Mouse (Mus musculus): ENCODE data around the gene Emilin1. TPM values are rescaled to one million over a fixed set of nuclear protein-coding genes. Genes with fewer than 3 reads are reported as not detected.

Emilin1 gene
- polyA plus RNA-seq, 1 experiment from 2014 or later, result 79.7 TPM

DNA sequence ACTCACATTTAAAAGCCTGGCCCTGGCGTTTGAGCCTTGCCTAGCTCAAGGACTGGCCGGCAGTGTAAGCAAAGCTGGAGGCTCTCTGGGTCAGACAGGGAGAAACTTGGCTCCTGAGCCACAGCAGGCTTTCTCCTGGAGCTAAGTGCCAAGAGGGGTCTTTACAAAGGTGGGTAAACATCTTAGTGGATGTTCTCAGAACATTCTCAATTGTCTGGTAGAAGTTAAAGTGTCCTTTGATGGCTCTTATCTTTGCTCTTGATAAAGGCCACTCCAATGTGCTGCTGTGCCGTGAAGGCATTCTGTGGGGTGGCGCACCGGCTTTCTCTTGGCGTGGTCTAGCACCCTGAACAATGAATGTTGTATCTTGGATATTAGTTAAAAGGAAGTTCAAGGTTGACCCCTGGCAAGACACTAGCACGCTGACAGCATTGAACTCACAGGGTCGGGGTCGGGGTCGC lies 9.4 kb downstream of the Emilin1 start:
- Histone ChIP-seq H3K27ac (replicated peaks; ENCODE audit: low read depth, low read length) (no peak overlapping the region), H3K9me3 (replicated peaks; ENCODE audit: control insufficient read depth, low read length) (no peaks in the 10 kb centered on the region), H3K4me1 (ENCODE audit: control insufficient read depth, insufficient read depth, low read length) (peaks cover 5% of the 10 kb centered on the region; the same call in 1 of the 2 replicates), H3K27me3 (ENCODE audit: control insufficient read depth, insufficient read depth, low read length) (no peaks in the 10 kb centered on the region), H3K4me3 (ENCODE audit: low read depth, low read length) (no peak overlapping the region), H3K36me3 (replicated peaks; ENCODE audit: control insufficient read depth, insufficient read depth, low read depth, low read length) (peaks cover 8% of the 10 kb centered on the region), H3K4me2 (ENCODE audit: low read depth, low read length) (no peak overlapping the region; the same call in 1 of the 2 replicates), H3K9ac (replicated peaks; ENCODE audit: low read length) (no peak overlapping the region)
- DNase-seq (ENCODE audit: low spot score), result no peak
- 72% methylated on average over 10 of the region's 10 CpGs for WGBS
- no peak for ATAC-seq (replicated peaks; ENCODE audit: insufficient number of reproducible peaks, low FRiP score, low TSS enrichment, low read depth)

DNA sequence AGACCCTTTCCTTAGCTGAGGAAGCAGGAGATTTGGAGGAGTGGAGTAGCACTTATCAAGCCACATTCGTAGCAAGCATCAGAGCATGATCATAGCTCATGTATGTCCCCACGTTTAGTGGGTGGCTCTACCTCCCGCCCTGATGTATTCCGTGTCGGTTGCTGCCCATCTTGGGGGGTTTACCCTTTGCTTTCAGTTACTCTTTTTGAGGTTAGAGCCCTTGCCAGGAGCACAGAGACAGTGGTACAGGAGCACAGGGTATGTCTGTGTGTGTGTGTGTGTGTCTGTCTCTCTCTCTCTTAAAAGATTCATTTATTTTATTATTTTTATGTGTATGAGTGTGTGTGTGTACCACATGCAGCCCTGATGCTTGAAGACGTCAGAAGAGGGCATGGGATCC lies 9.9 kb downstream of the Emilin1 start:
- ATAC-seq (replicated peaks; ENCODE audit: insufficient number of reproducible peaks, low FRiP score, low TSS enrichment, low read depth) (no peak), DNase-seq (ENCODE audit: low spot score) (no peak)
- peaks cover 8% of the 10 kb centered on the region for H3K36me3 ChIP-seq (replicated peaks; ENCODE audit: control insufficient read depth, insufficient read depth, low read depth, low read length)
- H3K9ac ChIP-seq (replicated peaks; ENCODE audit: low read length), result no peak overlapping the region
- H3K4me1 ChIP-seq (ENCODE audit: control insufficient read depth, insufficient read depth, low read length), result peaks cover 5% of the 10 kb centered on the region; the same call in 1 of the 2 replicates
- no peak overlapping the region for H3K4me3 ChIP-seq (ENCODE audit: low read depth, low read length)
- WGBS, result 89% methylated on average over 6 of the region's 6 CpGs
- no peak overlapping the region for H3K27ac ChIP-seq (replicated peaks; ENCODE audit: low read depth, low read length)
- no peaks in the 10 kb centered on the region for H3K27me3 ChIP-seq (ENCODE audit: control insufficient read depth, insufficient read depth, low read length)
- H3K9me3 ChIP-seq (replicated peaks; ENCODE audit: control insufficient read depth, low read length), result no peaks in the 10 kb centered on the region
- no peak overlapping the region for H3K4me2 ChIP-seq (ENCODE audit: low read depth, low read length)

DNA sequence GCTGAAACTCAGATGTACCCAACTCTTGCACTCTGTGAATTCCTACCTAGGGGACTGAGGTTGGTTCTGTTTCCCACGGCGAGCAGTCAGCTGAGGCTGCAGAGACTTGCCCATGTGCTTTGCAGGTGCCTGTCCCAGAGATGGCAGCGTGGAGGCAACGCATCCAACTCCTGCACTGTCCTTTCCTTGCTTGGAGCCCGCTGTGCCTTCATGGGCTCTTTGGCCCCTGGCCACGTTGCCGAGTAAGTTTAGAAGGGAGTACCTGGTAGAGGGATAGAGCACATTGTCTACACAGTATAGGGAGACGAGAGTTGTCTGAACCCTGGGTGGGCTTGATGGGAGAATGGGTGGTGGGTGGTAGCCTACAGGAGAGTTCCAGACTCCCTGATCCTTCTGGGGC lies 11.4 kb downstream of the Emilin1 start:
- WGBS, result 80% methylated on average over 8 of the region's 8 CpGs
- H3K36me3 ChIP-seq (replicated peaks; ENCODE audit: control insufficient read depth, insufficient read depth, low read depth, low read length), result peaks cover 3% of the 10 kb centered on the region; the same call in 1 of the 2 replicates

DNA sequence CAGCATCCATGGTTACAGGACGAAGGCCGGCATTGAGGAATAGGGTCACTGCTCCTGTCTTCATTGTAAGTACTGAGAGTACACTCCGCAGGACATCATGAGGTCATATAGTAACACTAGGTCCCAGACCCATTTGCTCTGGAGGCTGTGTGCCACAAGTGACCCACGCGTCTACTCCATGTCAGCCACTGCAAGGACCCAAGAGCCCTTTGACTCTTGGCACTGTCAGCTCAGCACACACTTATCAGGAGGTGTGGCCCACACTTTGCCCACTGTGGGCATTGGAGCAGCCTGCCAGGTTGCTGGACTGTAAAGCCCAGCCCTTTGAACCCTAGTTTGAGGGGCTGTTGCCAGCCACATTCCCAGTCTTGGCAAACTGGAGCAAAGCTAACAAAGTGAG lies 12.0 kb downstream of the Emilin1 start:
- Histone ChIP-seq H3K9me3 (replicated peaks; ENCODE audit: control insufficient read depth, low read length) (no peaks in the 10 kb centered on the region), H3K36me3 (replicated peaks; ENCODE audit: control insufficient read depth, insufficient read depth, low read depth, low read length) (peaks cover under 1% of the 10 kb centered on the region; the same call in 1 of the 2 replicates), H3K9ac (replicated peaks; ENCODE audit: low read length) (no peak overlapping the region), H3K4me1 (ENCODE audit: control insufficient read depth, insufficient read depth, low read length) (peaks cover 5% of the 10 kb centered on the region; the same call in 1 of the 2 replicates), H3K4me2 (ENCODE audit: low read depth, low read length) (no peak overlapping the region), H3K4me3 (ENCODE audit: low read depth, low read length) (no peak overlapping the region), H3K27me3 (ENCODE audit: control insufficient read depth, insufficient read depth, low read length) (no peaks in the 10 kb centered on the region), H3K27ac (replicated peaks; ENCODE audit: low read depth, low read length) (no peak overlapping the region)
- DNase-seq (ENCODE audit: low spot score), result no peak
- no peak for ATAC-seq (replicated peaks; ENCODE audit: insufficient number of reproducible peaks, low FRiP score, low TSS enrichment, low read depth)
- WGBS, result 88% methylated on average over 5 of the region's 5 CpGs

More for the DNA sequence above, 11.4 kb downstream of the Emilin1 start:
- no peak overlapping the region for H3K27ac ChIP-seq (replicated peaks; ENCODE audit: low read depth, low read length)
- H3K9me3 ChIP-seq (replicated peaks; ENCODE audit: control insufficient read depth, low read length), result no peaks in the 10 kb centered on the region
- H3K4me2 ChIP-seq (ENCODE audit: low read depth, low read length), result no peak overlapping the region
- ATAC-seq (replicated peaks; ENCODE audit: insufficient number of reproducible peaks, low FRiP score, low TSS enrichment, low read depth), result no peak
- no peak overlapping the region for H3K9ac ChIP-seq (replicated peaks; ENCODE audit: low read length)
- H3K4me1 ChIP-seq (ENCODE audit: control insufficient read depth, insufficient read depth, low read length), result peaks cover 5% of the 10 kb centered on the region; the same call in 1 of the 2 replicates
- H3K27me3 ChIP-seq (ENCODE audit: control insufficient read depth, insufficient read depth, low read length), result no peaks in the 10 kb centered on the region
- no peak for DNase-seq (ENCODE audit: low spot score)
- H3K4me3 ChIP-seq (ENCODE audit: low read depth, low read length), result no peak overlapping the region

DNA sequence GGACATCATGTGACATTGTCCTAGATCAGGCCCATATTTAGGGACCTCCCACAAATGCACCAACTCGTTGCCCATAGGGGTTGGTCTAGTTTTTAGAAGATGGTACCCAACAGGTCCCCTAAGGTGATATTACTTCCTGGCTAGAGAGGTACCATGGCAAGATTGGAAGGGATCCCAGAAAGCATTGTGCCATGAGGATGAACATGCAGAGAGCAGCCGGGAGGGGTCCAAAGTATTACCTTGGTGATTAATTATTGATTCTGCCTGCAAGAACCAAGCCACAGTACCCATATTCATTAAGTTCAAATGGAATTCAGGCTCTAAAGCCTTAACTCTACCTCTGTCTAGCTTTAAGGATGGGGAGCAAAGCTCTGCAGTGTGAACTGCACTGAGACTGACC lies 12.9 kb downstream of the Emilin1 start:
- Histone ChIP-seq H3K9me3 (replicated peaks; ENCODE audit: control insufficient read depth, low read length) (no peaks in the 10 kb centered on the region), H3K4me2 (ENCODE audit: low read depth, low read length) (no peak overlapping the region), H3K4me1 (ENCODE audit: control insufficient read depth, insufficient read depth, low read length) (peaks cover 5% of the 10 kb centered on the region; the same call in 1 of the 2 replicates), H3K36me3 (replicated peaks; ENCODE audit: control insufficient read depth, insufficient read depth, low read depth, low read length) (no peaks in the 10 kb centered on the region), H3K27ac (replicated peaks; ENCODE audit: low read depth, low read length) (no peak overlapping the region), H3K9ac (replicated peaks; ENCODE audit: low read length) (no peak overlapping the region), H3K4me3 (ENCODE audit: low read depth, low read length) (no peak overlapping the region), H3K27me3 (ENCODE audit: control insufficient read depth, insufficient read depth, low read length) (no peaks in the 10 kb centered on the region)
- no peak for ATAC-seq (replicated peaks; ENCODE audit: insufficient number of reproducible peaks, low FRiP score, low TSS enrichment, low read depth)
- no peak for DNase-seq (ENCODE audit: low spot score)
- 77% methylated on average over 2 of the region's 2 CpGs for WGBS

DNA sequence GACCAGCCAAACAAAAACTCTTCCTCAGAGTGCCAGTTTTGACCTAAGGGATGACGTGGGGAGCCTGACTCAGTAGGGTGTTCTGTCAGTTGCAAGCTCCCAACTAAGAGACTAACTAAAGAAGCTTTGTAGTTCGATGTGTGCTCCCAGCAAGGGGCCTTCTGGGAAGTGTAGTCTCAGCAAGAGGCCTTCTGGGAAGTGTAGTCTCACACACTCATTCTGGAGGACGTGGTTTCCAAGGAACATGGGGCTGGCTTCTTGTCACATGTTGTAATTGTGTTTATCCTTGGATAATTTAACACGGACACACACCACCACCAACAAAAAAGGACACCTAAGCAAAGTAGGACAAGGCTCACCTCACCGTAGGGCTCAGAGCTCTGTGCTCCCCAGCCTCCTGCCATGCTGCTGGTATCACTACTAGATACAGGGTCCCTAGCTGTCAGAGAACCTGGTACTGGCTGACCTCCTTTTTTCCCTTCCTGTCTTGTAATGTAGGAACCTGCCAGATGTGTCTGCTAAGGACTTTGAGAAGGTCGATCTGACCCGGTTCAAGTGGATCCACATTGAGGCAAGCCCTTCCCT lies 14.8 kb downstream of the Emilin1 start:
- H3K4me1 ChIP-seq (ENCODE audit: control insufficient read depth, insufficient read depth, low read length), result no peaks in the 10 kb centered on the region
- H3K27ac ChIP-seq (replicated peaks; ENCODE audit: low read depth, low read length), result no peak overlapping the region
- H3K36me3 ChIP-seq (replicated peaks; ENCODE audit: control insufficient read depth, insufficient read depth, low read depth, low read length), result no peaks in the 10 kb centered on the region
- no peaks in the 10 kb centered on the region for H3K9me3 ChIP-seq (replicated peaks; ENCODE audit: control insufficient read depth, low read length)
- H3K9ac ChIP-seq (replicated peaks; ENCODE audit: low read length), result 0 out of 2 replicates have a peak overlapping the region, but pooled peaks have one; percentile 15
- H3K27me3 ChIP-seq (ENCODE audit: control insufficient read depth, insufficient read depth, low read length), result no peaks in the 10 kb centered on the region
- ATAC-seq (replicated peaks; ENCODE audit: insufficient number of reproducible peaks, low FRiP score, low TSS enrichment, low read depth), result no peak
- H3K4me2 ChIP-seq (ENCODE audit: low read depth, low read length), result no peak overlapping the region
- peak; percentile 62 for DNase-seq (ENCODE audit: low spot score)
- no peak overlapping the region for H3K4me3 ChIP-seq (ENCODE audit: low read depth, low read length)
- 41% methylated on average over 7 of the region's 7 CpGs for WGBS

DNA sequence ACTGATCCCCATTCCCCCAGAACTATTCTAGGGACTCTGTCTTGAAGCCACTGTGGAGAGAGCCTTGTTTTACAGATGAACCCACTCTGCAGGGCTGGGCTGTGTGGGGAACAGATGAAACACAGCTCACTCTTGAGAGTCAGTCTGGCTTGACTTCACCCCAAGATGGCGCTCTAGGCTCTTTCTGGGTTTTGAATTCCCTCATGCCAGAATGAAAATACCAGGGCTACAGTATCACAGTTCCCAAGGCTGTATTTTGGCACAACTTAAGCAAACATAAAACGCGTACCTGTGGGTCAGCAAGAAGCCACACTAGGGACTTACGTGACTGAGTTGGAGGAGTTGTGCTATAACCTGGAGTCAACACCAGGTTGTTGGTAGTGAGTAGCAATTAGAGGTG lies 16.9 kb downstream of the Emilin1 start:
- Histone ChIP-seq H3K9me3 (replicated peaks; ENCODE audit: control insufficient read depth, low read length) (no peaks in the 10 kb centered on the region), H3K4me3 (ENCODE audit: low read depth, low read length) (no peak overlapping the region), H3K27ac (replicated peaks; ENCODE audit: low read depth, low read length) (no peak overlapping the region), H3K36me3 (replicated peaks; ENCODE audit: control insufficient read depth, insufficient read depth, low read depth, low read length) (no peaks in the 10 kb centered on the region), H3K27me3 (ENCODE audit: control insufficient read depth, insufficient read depth, low read length) (no peaks in the 10 kb centered on the region), H3K4me2 (ENCODE audit: low read depth, low read length) (no peak overlapping the region), H3K4me1 (ENCODE audit: control insufficient read depth, insufficient read depth, low read length) (no peaks in the 10 kb centered on the region), H3K9ac (replicated peaks; ENCODE audit: low read length) (no peak overlapping the region)
- peak; percentile 80 for DNase-seq (ENCODE audit: low spot score)
- 41% methylated on average over 4 of the region's 4 CpGs for WGBS
- no peak for ATAC-seq (replicated peaks; ENCODE audit: insufficient number of reproducible peaks, low FRiP score, low TSS enrichment, low read depth)

DNA sequence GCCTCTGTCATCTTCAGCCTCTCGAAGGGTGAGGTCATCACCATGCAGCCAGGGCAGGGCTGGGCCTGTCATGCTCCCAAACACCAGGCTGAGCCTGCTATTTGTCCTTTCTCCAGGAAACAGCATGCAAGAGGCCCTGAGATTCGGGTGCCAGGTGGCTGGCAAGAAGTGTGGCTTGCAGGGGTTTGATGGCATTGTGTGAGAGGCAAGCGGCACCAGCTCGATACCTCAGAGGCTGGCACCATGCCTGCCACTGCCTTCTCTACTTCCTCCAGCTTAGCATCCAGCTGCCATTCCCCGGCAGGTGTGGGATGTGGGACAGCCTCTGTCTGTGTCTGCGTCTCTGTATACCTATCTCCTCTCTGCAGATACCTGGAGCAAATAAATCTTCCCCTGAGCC lies 17.6 kb downstream of the Emilin1 start:
- Histone ChIP-seq H3K36me3 (replicated peaks; ENCODE audit: control insufficient read depth, insufficient read depth, low read depth, low read length) (no peaks in the 10 kb centered on the region), H3K9me3 (replicated peaks; ENCODE audit: control insufficient read depth, low read length) (no peaks in the 10 kb centered on the region), H3K4me1 (ENCODE audit: control insufficient read depth, insufficient read depth, low read length) (no peaks in the 10 kb centered on the region), H3K9ac (replicated peaks; ENCODE audit: low read length) (no peak overlapping the region), H3K4me3 (ENCODE audit: low read depth, low read length) (no peak overlapping the region), H3K4me2 (ENCODE audit: low read depth, low read length) (no peak overlapping the region), H3K27ac (replicated peaks; ENCODE audit: low read depth, low read length) (no peak overlapping the region), H3K27me3 (ENCODE audit: control insufficient read depth, insufficient read depth, low read length) (no peaks in the 10 kb centered on the region)
- no peak for DNase-seq (ENCODE audit: low spot score)
- ATAC-seq (replicated peaks; ENCODE audit: insufficient number of reproducible peaks, low FRiP score, low TSS enrichment, low read depth), result no peak
- WGBS, result 87% methylated on average over 6 of the region's 6 CpGs

Data from embryonic facial prominence, embryonic 11.5 days (tissue).